Mouse (Mus musculus): ENCODE measurements around the gene Marc1.

- TF ChIP-seq POLR2A (IDR thresholded peaks at IDR 0.05; ENCODE audit: low read depth, low read length) (no peak), CTCF (IDR thresholded peaks at IDR 0.05; ENCODE audit: extremely low read depth, insufficient read length, insufficient replicate concordance, low read depth, low read length) (no peak)
Measured at GRCm38 (mm10) chr1:184846092-184846750, 35.1 kb upstream of the Marc1 start, which contains the start of gene Marc2.
